Mouse (Mus musculus): ENCODE data around the gene Tmem40. TPM values are rescaled to one million over a fixed set of nuclear protein-coding genes. Genes with fewer than 3 reads are reported as not detected.

Gene Tmem40
- polyA plus RNA-seq, 1 experiment, result 0.53 TPM

DNA sequence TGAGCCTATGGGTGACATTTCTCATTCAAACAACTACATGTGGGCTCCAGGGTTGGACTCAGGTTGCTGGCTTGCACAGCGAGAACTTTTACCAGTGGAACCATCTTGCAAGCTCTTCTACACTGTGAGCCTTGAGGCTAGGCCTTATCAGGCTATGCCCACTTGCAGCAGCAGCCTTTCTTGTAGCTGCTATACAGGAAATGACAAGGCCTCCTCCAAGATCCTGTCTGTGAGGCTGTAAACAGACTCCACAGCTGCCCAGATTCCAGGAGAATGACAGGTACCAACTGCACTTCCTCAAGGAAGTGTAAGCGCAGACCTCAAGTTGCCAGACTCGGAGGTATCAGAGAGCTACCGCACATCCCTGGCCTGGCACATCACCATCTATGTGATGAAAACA is 6.0 kb upstream of the Tmem40 start:
- no peak overlapping the region for H3K4me3 ChIP-seq (ENCODE audit: control insufficient read depth, low read depth, low read length)
- no peak for TF ChIP-seq CTCF (IDR thresholded peaks at IDR 0.05; ENCODE audit: control insufficient read depth, insufficient read depth, insufficient replicate concordance, low read depth, low read length)
- TF ChIP-seq POLR2A (IDR thresholded peaks at IDR 0.05; ENCODE audit: control insufficient read depth, low read depth, low read length), result no peak
- no peak overlapping the region for H3K27ac ChIP-seq (ENCODE audit: control insufficient read depth, insufficient read depth, low read depth, low read length)
- no peaks in the 10 kb centered on the region for H3K27me3 ChIP-seq (ENCODE audit: control insufficient read depth, insufficient read depth, low read length)
- H3K36me3 ChIP-seq (ENCODE audit: control insufficient read depth, insufficient read depth, low read length), result no peaks in the 10 kb centered on the region
- H3K4me1 ChIP-seq (ENCODE audit: control insufficient read depth, insufficient read depth, low read length), result peaks cover 5% of the 10 kb centered on the region; the same call in 1 of the 2 replicates

DNA sequence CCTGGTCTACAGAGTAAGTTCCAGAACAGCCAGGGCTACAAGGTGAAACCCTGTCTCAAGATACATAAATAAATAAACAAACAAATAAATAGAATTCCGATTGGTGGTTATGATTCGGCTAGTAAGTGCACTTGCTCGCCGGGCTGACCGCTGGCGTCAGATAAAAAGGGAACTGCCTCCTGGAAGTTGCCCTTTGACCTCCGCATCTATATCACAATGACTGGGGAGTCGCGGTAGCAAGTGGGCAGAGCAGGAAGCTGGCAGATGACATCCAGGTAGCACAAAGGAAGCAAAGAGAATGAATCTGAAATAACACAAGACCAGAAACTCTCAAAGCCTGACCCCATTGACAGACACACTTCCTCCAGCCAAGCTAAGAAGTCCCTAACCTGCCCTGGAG is 5.1 kb upstream of the Tmem40 start:
- TF ChIP-seq POLR2A (IDR thresholded peaks at IDR 0.05; ENCODE audit: control insufficient read depth, low read depth, low read length) (no peak), CTCF (IDR thresholded peaks at IDR 0.05; ENCODE audit: control insufficient read depth, insufficient read depth, insufficient replicate concordance, low read depth, low read length) (no peak)
- Histone ChIP-seq H3K4me3 (ENCODE audit: control insufficient read depth, low read depth, low read length) (no peak overlapping the region), H3K27ac (ENCODE audit: control insufficient read depth, insufficient read depth, low read depth, low read length) (no peak overlapping the region), H3K36me3 (ENCODE audit: control insufficient read depth, insufficient read depth, low read length) (no peaks in the 10 kb centered on the region), H3K4me1 (ENCODE audit: control insufficient read depth, insufficient read depth, low read length) (peaks cover 5% of the 10 kb centered on the region; the same call in 1 of the 2 replicates), H3K27me3 (ENCODE audit: control insufficient read depth, insufficient read depth, low read length) (no peaks in the 10 kb centered on the region)

GRCm38 (mm10) chr6:115764179-115764578 is 2.0 kb upstream of the Tmem40 start:
- Histone ChIP-seq H3K27me3 (ENCODE audit: control insufficient read depth, insufficient read depth, low read length) (no peaks in the 10 kb centered on the region), H3K4me1 (ENCODE audit: control insufficient read depth, insufficient read depth, low read length) (peaks cover 5% of the 10 kb centered on the region), H3K36me3 (ENCODE audit: control insufficient read depth, insufficient read depth, low read length) (no peaks in the 10 kb centered on the region), H3K4me3 (ENCODE audit: control insufficient read depth, low read depth, low read length) (no peak overlapping the region), H3K27ac (ENCODE audit: control insufficient read depth, insufficient read depth, low read depth, low read length) (no peak overlapping the region)
- no peak for TF ChIP-seq POLR2A (IDR thresholded peaks at IDR 0.05; ENCODE audit: control insufficient read depth, low read depth, low read length)
- TF ChIP-seq CTCF (IDR thresholded peaks at IDR 0.05; ENCODE audit: control insufficient read depth, insufficient read depth, insufficient replicate concordance, low read depth, low read length), result no peak

DNA sequence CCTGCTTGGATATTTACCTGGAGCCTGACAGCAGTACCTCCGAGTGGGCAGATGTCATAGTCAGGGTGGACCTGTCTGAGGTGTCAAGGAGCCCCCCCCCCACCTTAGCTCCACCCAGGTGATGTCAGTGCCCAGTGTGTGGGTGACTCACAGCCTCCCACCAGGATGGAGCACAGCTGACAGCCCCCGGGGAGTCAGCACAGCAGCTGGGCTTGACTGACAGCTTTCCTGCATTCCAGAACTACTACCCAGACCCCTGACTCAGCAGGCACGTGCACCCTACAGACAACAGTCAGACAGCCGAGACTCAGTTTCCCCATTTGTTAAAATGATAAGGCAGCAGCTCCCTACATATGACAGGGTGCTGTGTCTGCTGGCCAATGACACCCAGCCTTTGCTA is 1.2 kb downstream of the Tmem40 start:
- Histone ChIP-seq H3K36me3 (ENCODE audit: control insufficient read depth, insufficient read depth, low read length) (no peaks in the 10 kb centered on the region), H3K4me1 (ENCODE audit: control insufficient read depth, insufficient read depth, low read length) (peaks cover 5% of the 10 kb centered on the region), H3K27ac (ENCODE audit: control insufficient read depth, insufficient read depth, low read depth, low read length) (no peak overlapping the region), H3K27me3 (ENCODE audit: control insufficient read depth, insufficient read depth, low read length) (no peaks in the 10 kb centered on the region), H3K4me3 (ENCODE audit: control insufficient read depth, low read depth, low read length) (no peak overlapping the region)
- TF ChIP-seq CTCF (IDR thresholded peaks at IDR 0.05; ENCODE audit: control insufficient read depth, insufficient read depth, insufficient replicate concordance, low read depth, low read length), result no peak
- no peak for TF ChIP-seq POLR2A (IDR thresholded peaks at IDR 0.05; ENCODE audit: control insufficient read depth, low read depth, low read length)

DNA sequence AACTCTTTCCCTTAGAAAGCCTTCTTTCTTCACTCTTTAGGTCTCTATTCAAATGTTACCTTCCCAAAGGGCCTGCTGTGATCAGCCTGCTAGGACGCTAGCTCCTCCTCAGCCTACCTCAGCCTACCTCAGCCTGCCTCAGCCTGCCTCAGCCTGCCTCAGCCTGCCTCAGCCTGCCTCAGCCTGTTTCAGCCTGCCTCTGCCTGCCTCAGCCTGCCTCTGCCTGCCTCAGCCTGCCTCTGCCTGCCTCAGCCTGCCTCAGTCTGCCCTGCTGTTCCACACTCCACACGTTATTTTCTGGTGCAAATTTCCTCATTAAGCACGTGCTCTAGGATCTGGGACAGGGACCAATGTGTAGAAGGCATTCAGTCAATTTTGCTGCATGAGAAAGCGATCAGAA is 2.1 kb downstream of the Tmem40 start:
- H3K4me3 ChIP-seq (ENCODE audit: control insufficient read depth, low read depth, low read length), result no peak overlapping the region
- H3K27ac ChIP-seq (ENCODE audit: control insufficient read depth, insufficient read depth, low read depth, low read length), result no peak overlapping the region
- TF ChIP-seq CTCF (IDR thresholded peaks at IDR 0.05; ENCODE audit: control insufficient read depth, insufficient read depth, insufficient replicate concordance, low read depth, low read length), result no peak
- TF ChIP-seq POLR2A (IDR thresholded peaks at IDR 0.05; ENCODE audit: control insufficient read depth, low read depth, low read length), result no peak
- H3K27me3 ChIP-seq (ENCODE audit: control insufficient read depth, insufficient read depth, low read length), result no peaks in the 10 kb centered on the region
- no peaks in the 10 kb centered on the region for H3K36me3 ChIP-seq (ENCODE audit: control insufficient read depth, insufficient read depth, low read length)
- peaks cover 5% of the 10 kb centered on the region for H3K4me1 ChIP-seq (ENCODE audit: control insufficient read depth, insufficient read depth, low read length)

DNA sequence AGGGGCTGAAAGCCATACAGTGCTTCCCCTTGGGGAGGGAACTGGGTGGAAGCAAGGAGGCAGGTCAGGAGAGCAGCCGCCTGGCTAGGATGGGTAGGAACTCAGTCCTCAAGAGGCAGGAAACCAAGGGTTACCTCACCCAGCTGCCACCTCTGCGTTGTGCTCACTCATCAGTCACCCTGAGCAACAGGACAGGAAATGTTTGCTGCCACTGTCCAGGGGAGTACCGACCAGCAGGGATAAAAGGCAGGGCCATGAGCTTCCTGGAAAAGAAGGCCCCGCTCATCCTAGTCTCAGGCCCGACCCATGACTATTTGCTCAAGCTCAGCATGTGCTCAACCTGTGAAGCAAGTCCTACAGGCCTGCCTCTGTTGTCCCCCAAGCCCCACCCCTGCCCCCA is 2.7 kb downstream of the Tmem40 start:
- Histone ChIP-seq H3K36me3 (ENCODE audit: control insufficient read depth, insufficient read depth, low read length) (no peaks in the 10 kb centered on the region), H3K4me3 (ENCODE audit: control insufficient read depth, low read depth, low read length) (no peak overlapping the region), H3K4me1 (ENCODE audit: control insufficient read depth, insufficient read depth, low read length) (peaks cover 5% of the 10 kb centered on the region), H3K27ac (ENCODE audit: control insufficient read depth, insufficient read depth, low read depth, low read length) (no peak overlapping the region), H3K27me3 (ENCODE audit: control insufficient read depth, insufficient read depth, low read length) (no peaks in the 10 kb centered on the region)
- TF ChIP-seq CTCF (IDR thresholded peaks at IDR 0.05; ENCODE audit: control insufficient read depth, insufficient read depth, insufficient replicate concordance, low read depth, low read length) (no peak), POLR2A (IDR thresholded peaks at IDR 0.05; ENCODE audit: control insufficient read depth, low read depth, low read length) (no peak)

DNA sequence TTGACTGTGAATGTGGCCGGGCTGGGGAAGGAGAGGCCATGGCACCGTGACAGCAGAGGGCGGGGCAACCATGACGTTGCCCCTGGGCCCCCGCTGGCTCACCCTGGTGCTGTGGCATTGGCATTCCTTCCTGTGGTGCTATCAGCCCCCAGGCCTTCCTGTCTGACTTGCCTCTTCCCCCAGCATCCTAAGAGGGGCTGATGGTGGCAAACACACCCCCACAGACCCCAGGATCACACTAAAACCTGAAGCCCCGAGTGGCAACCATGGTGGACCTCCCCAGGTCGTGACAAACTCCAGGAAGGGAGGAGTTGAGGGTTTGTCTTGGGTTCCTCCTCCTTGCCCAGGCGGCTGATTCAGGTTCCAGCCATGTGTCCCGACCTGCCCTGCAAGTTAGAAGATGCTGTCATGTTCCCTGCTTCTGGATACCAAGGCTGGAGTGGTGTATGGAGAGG is 3.2 kb downstream of the Tmem40 start:
- TF ChIP-seq POLR2A (IDR thresholded peaks at IDR 0.05; ENCODE audit: control insufficient read depth, low read depth, low read length) (no peak), CTCF (IDR thresholded peaks at IDR 0.05; ENCODE audit: control insufficient read depth, insufficient read depth, insufficient replicate concordance, low read depth, low read length) (no peak)
- Histone ChIP-seq H3K4me3 (ENCODE audit: control insufficient read depth, low read depth, low read length) (no peak overlapping the region), H3K27ac (ENCODE audit: control insufficient read depth, insufficient read depth, low read depth, low read length) (no peak overlapping the region), H3K4me1 (ENCODE audit: control insufficient read depth, insufficient read depth, low read length) (peaks cover 3% of the 10 kb centered on the region), H3K36me3 (ENCODE audit: control insufficient read depth, insufficient read depth, low read length) (no peaks in the 10 kb centered on the region), H3K27me3 (ENCODE audit: control insufficient read depth, insufficient read depth, low read length) (no peaks in the 10 kb centered on the region)

GRCm38 (mm10) chr6:115755536-115755935 is 6.7 kb downstream of the Tmem40 start:
- Histone ChIP-seq H3K27me3 (ENCODE audit: control insufficient read depth, insufficient read depth, low read length) (no peaks in the 10 kb centered on the region), H3K4me3 (ENCODE audit: control insufficient read depth, low read depth, low read length) (no peak overlapping the region), H3K4me1 (ENCODE audit: control insufficient read depth, insufficient read depth, low read length) (no peaks in the 10 kb centered on the region), H3K36me3 (ENCODE audit: control insufficient read depth, insufficient read depth, low read length) (no peaks in the 10 kb centered on the region), H3K27ac (ENCODE audit: control insufficient read depth, insufficient read depth, low read depth, low read length) (no peak overlapping the region)
- TF ChIP-seq POLR2A (IDR thresholded peaks at IDR 0.05; ENCODE audit: control insufficient read depth, low read depth, low read length) (no peak), CTCF (IDR thresholded peaks at IDR 0.05; ENCODE audit: control insufficient read depth, insufficient read depth, insufficient replicate concordance, low read depth, low read length) (no peak)
